Mouse (Mus musculus): ENCODE data around the gene Sec14l5. TPM values are rescaled to one million over a fixed set of nuclear protein-coding genes. Genes with fewer than 3 reads are reported as not detected.

The Sec14l5 gene
- polyA plus RNA-seq (2012; fragmentation: generic; extraction: Trizol), result 0.05 TPM

DNA sequence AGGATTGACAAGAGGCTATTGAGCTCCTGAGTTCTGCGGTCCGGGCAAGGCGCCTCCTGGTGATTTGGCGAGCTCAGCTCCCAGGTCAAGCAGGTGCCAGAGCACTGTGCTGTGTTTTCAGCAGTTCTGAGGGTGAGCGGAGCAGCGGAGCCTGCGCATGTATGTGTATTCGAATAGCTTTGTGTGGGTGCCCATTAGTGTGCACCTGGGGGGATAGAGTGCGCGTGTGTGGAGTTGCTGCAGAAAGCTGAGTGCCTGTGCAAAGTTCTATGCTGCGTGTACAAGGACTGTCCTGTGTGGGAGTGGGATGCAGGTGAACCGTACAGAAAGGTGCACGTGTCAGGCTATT lies at the start of gene Sec14l5:
Sec14l5 (plus strand) TSS at position 73 of the 349 bp plus-strand sequence.
- TF ChIP-seq SRF (IDR thresholded peaks at IDR 0.05; ENCODE audit: control insufficient read depth, insufficient read length, low read depth) (no peak), POLR2AphosphoS2 (IDR thresholded peaks at IDR 0.05; ENCODE audit: insufficient read length, low read depth) (no peak)

GRCm38 (mm10) chr16:5101000-5101399 lies 45.9 kb upstream of the Sec14l5 start:
- Histone ChIP-seq H3K4me2 (ENCODE audit: low read depth) (no peak overlapping the region), H3ac (ENCODE audit: control insufficient read depth, insufficient read length) (no peak overlapping the region), H3K36me3 (ENCODE audit: control insufficient read depth, insufficient read depth) (no peaks in the 10 kb centered on the region), H3K4me3 (no peak overlapping the region), H3K27me3 (ENCODE audit: control insufficient read depth, insufficient read depth, insufficient read length) (peaks cover 72% of the 10 kb centered on the region), H3K79me2 (ENCODE audit: control insufficient read depth, insufficient read depth) (no peaks in the 10 kb centered on the region)
- TF ChIP-seq TCF3 (IDR thresholded peaks at IDR 0.05; ENCODE audit: insufficient read length, low read depth), result no peak
- no peak for TF ChIP-seq MAX (IDR thresholded peaks at IDR 0.05; ENCODE audit: low read depth)
- TF ChIP-seq TCF12 (IDR thresholded peaks at IDR 0.05; ENCODE audit: insufficient read depth, poor library complexity, severe bottlenecking), result no peak
- no peak for TF ChIP-seq CEBPB (IDR thresholded peaks at IDR 0.05; ENCODE audit: insufficient read depth, poor library complexity, severe bottlenecking)
- no peak for TF ChIP-seq POLR2A (IDR thresholded peaks at IDR 0.05; ENCODE audit: insufficient read length, low read depth)
- no peak for TF ChIP-seq REST (IDR thresholded peaks at IDR 0.05; ENCODE audit: insufficient read depth, insufficient read length)
- TF ChIP-seq MYOG (IDR thresholded peaks at IDR 0.05; ENCODE audit: control insufficient read depth in 1 of 3, insufficient read depth in 1 of 3, insufficient read length in 2 of 3, low read depth in 2 of 3), result no peak
- TF ChIP-seq POLR2AphosphoS2 (IDR thresholded peaks at IDR 0.05; ENCODE audit: insufficient read length, low read depth), result no peak
- TF ChIP-seq E2F4 (IDR thresholded peaks at IDR 0.05; ENCODE audit: insufficient read depth), result no peak
- TF ChIP-seq SRF (IDR thresholded peaks at IDR 0.05; ENCODE audit: control insufficient read depth, insufficient read length, low read depth), result no peak
- TF ChIP-seq MYOD1 (IDR thresholded peaks at IDR 0.05; ENCODE audit: control insufficient read depth in 1 of 3, insufficient read length in 2 of 3, low read depth in 2 of 3), result no peak
- no peak for TF ChIP-seq USF1 (IDR thresholded peaks at IDR 0.05; ENCODE audit: low read depth)

More for the DNA sequence above, at the start of gene Sec14l5:
- Histone ChIP-seq H3K36me3 (ENCODE audit: control insufficient read depth, insufficient read depth) (no peaks in the 10 kb centered on the region), H3ac (ENCODE audit: control insufficient read depth, insufficient read length) (no peak within 1 kb of the TSS), H3K4me2 (ENCODE audit: low read depth) (peak within 1 kb of the TSS; percentile 67), H3K4me3 (no peak within 1 kb of the TSS), H3K27me3 (ENCODE audit: control insufficient read depth, insufficient read depth, insufficient read length) (peaks cover 29% of the 10 kb centered on the region), H3K79me2 (ENCODE audit: control insufficient read depth, insufficient read depth) (no peaks in the 10 kb centered on the region)

DNA sequence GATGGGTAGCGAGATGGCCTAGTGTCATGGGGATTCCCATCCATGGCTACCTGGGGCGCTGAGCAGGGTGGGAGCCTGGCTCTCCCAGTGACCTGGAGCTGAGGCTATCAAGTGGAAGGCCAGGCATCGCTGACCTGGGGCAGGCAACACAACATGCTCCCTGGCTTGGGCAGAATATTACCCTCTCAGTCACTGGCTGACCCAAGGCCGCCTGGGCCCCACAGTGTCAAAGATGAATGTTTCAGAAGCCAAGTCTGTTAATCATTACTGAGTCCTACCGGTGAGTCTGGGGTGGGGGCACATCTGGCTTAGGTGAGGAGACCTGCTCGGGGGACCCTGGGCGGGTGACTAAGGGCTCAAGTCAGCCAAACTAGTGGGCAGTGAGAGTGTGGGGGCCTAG lies 37.0 kb upstream of the Sec14l5 start:
- no peak overlapping the region for H3ac ChIP-seq (ENCODE audit: control insufficient read depth, insufficient read length)
- no peak overlapping the region for H3K4me3 ChIP-seq
- no peaks in the 10 kb centered on the region for H3K79me2 ChIP-seq (ENCODE audit: control insufficient read depth, insufficient read depth)
- H3K36me3 ChIP-seq (ENCODE audit: control insufficient read depth, insufficient read depth), result no peaks in the 10 kb centered on the region
- no peak for TF ChIP-seq USF1 (IDR thresholded peaks at IDR 0.05; ENCODE audit: low read depth)
- TF ChIP-seq CEBPB (IDR thresholded peaks at IDR 0.05; ENCODE audit: insufficient read depth, poor library complexity, severe bottlenecking), result no peak
- TF ChIP-seq E2F4 (IDR thresholded peaks at IDR 0.05; ENCODE audit: insufficient read depth), result no peak
- TF ChIP-seq SRF (IDR thresholded peaks at IDR 0.05; ENCODE audit: control insufficient read depth, insufficient read length, low read depth), result no peak
- no peak for TF ChIP-seq MYOG (IDR thresholded peaks at IDR 0.05; ENCODE audit: control insufficient read depth in 1 of 3, insufficient read depth in 1 of 3, insufficient read length in 2 of 3, low read depth in 2 of 3)
- TF ChIP-seq MYOD1 (IDR thresholded peaks at IDR 0.05; ENCODE audit: control insufficient read depth in 1 of 3, insufficient read length in 2 of 3, low read depth in 2 of 3), result no peak
- TF ChIP-seq REST (IDR thresholded peaks at IDR 0.05; ENCODE audit: insufficient read depth, insufficient read length), result no peak
- H3K4me2 ChIP-seq (ENCODE audit: low read depth), result no peak overlapping the region
- peaks cover 25% of the 10 kb centered on the region for H3K27me3 ChIP-seq (ENCODE audit: control insufficient read depth, insufficient read depth, insufficient read length)

GRCm38 (mm10) chr16:5111021-5111420 lies 35.9 kb upstream of the Sec14l5 start:
- no peak overlapping the region for H3ac ChIP-seq (ENCODE audit: control insufficient read depth, insufficient read length)
- no peak overlapping the region for H3K4me3 ChIP-seq
- H3K4me2 ChIP-seq (ENCODE audit: low read depth), result no peak overlapping the region
- TF ChIP-seq MYOD1 (IDR thresholded peaks at IDR 0.05; ENCODE audit: control insufficient read depth in 1 of 3, insufficient read length in 2 of 3, low read depth in 2 of 3) (no peak), CEBPB (IDR thresholded peaks at IDR 0.05; ENCODE audit: insufficient read depth, poor library complexity, severe bottlenecking) (no peak), SRF (IDR thresholded peaks at IDR 0.05; ENCODE audit: control insufficient read depth, insufficient read length, low read depth) (no peak), POLR2AphosphoS2 (IDR thresholded peaks at IDR 0.05; ENCODE audit: insufficient read length, low read depth) (no peak), USF1 (IDR thresholded peaks at IDR 0.05; ENCODE audit: low read depth) (no peak), TCF3 (IDR thresholded peaks at IDR 0.05; ENCODE audit: insufficient read length, low read depth) (no peak), MAX (IDR thresholded peaks at IDR 0.05; ENCODE audit: low read depth) (no peak), E2F4 (IDR thresholded peaks at IDR 0.05; ENCODE audit: insufficient read depth) (no peak), TCF12 (IDR thresholded peaks at IDR 0.05; ENCODE audit: insufficient read depth, poor library complexity, severe bottlenecking) (no peak), MYOG (IDR thresholded peaks at IDR 0.05; ENCODE audit: control insufficient read depth in 1 of 3, insufficient read depth in 1 of 3, insufficient read length in 2 of 3, low read depth in 2 of 3) (no peak), POLR2A (IDR thresholded peaks at IDR 0.05; ENCODE audit: insufficient read length, low read depth) (no peak)
- H3K27me3 ChIP-seq (ENCODE audit: control insufficient read depth, insufficient read depth, insufficient read length), result peaks cover 14% of the 10 kb centered on the region
- H3K36me3 ChIP-seq (ENCODE audit: control insufficient read depth, insufficient read depth), result no peaks in the 10 kb centered on the region
- H3K79me2 ChIP-seq (ENCODE audit: control insufficient read depth, insufficient read depth), result no peaks in the 10 kb centered on the region

GRCm38 (mm10) chr16:5113002-5113550 lies 33.8 kb upstream of the Sec14l5 start:
- Histone ChIP-seq H3K79me2 (ENCODE audit: control insufficient read depth, insufficient read depth) (no peaks in the 10 kb centered on the region), H3K27me3 (ENCODE audit: control insufficient read depth, insufficient read depth, insufficient read length) (no peaks in the 10 kb centered on the region), H3ac (ENCODE audit: control insufficient read depth, insufficient read length) (no peak overlapping the region), H3K4me3 (no peak overlapping the region), H3K4me2 (ENCODE audit: low read depth) (peak overlapping the region; percentile 30), H3K36me3 (ENCODE audit: control insufficient read depth, insufficient read depth) (no peaks in the 10 kb centered on the region)
- no peak for TF ChIP-seq TCF3 (IDR thresholded peaks at IDR 0.05; ENCODE audit: insufficient read length, low read depth)
- no peak for TF ChIP-seq REST (IDR thresholded peaks at IDR 0.05; ENCODE audit: insufficient read depth, insufficient read length)
- TF ChIP-seq POLR2A (IDR thresholded peaks at IDR 0.05; ENCODE audit: insufficient read length, low read depth), result no peak
- no peak for TF ChIP-seq MYOG (IDR thresholded peaks at IDR 0.05; ENCODE audit: control insufficient read depth in 1 of 3, insufficient read depth in 1 of 3, insufficient read length in 2 of 3, low read depth in 2 of 3)
- TF ChIP-seq POLR2AphosphoS2 (IDR thresholded peaks at IDR 0.05; ENCODE audit: insufficient read length, low read depth), result no peak
- TF ChIP-seq CEBPB (IDR thresholded peaks at IDR 0.05; ENCODE audit: insufficient read depth, poor library complexity, severe bottlenecking), result no peak
- TF ChIP-seq USF1 (IDR thresholded peaks at IDR 0.05; ENCODE audit: low read depth), result no peak
- TF ChIP-seq E2F4 (IDR thresholded peaks at IDR 0.05; ENCODE audit: insufficient read depth), result no peak
- TF ChIP-seq MAX (IDR thresholded peaks at IDR 0.05; ENCODE audit: low read depth), result no peak
- no peak for TF ChIP-seq TCF12 (IDR thresholded peaks at IDR 0.05; ENCODE audit: insufficient read depth, poor library complexity, severe bottlenecking)
- no peak for TF ChIP-seq MYOD1 (IDR thresholded peaks at IDR 0.05; ENCODE audit: control insufficient read depth in 1 of 3, insufficient read length in 2 of 3, low read depth in 2 of 3)
- no peak for TF ChIP-seq SRF (IDR thresholded peaks at IDR 0.05; ENCODE audit: control insufficient read depth, insufficient read length, low read depth)

All from myocyte (in vitro differentiated cells).